Mouse (Mus musculus): ENCODE results near the gene Iqck.

DNA sequence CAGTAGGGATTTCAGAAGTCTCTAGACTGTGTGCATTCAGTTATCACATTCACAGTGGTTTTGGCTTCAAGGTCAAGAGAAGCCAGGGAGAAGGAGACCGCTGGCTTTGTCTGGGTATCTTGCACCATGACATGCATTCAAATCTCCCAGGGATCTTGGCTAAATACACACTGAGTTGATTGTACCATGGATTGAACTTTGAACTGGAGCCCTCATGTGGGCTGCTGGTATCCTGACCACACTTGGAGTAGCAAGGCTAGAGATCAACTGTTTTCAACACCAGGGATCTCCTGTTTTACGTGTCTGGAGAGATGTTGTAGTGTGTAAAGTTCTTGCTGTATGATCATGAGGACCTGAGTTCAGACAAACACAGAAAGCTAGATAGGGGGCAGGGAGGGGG, 144.3 kb downstream of the Iqck start:
- TF ChIP-seq CTCF (IDR thresholded peaks at IDR 0.05; ENCODE audit: extremely low read depth, insufficient read length, insufficient replicate concordance, low read depth, low read length): no peak
- no peak for TF ChIP-seq POLR2A (IDR thresholded peaks at IDR 0.05; ENCODE audit: low read depth, low read length)

Measured in small intestine, adult 2 months (tissue).